Mouse (Mus musculus): Measurements from ENCODE around the gene Nsrp1. TPM values are rescaled to one million over a fixed set of nuclear protein-coding genes. Genes with fewer than 3 reads are reported as not detected.
A peak's percentile ranks its signal among the peaks of the same experiment; 100 is the strongest.
"Not testable (repeated sequence)": the region's sequence is repeated elsewhere in the genome, so short reads cannot be mapped to it uniquely, and the experiment has no call there.

The Nsrp1 gene
- polyA plus RNA-seq (2015; fragmentation: Nextera tagmentation; extraction: Ambion mirVana) = 50.5 and 57.0 TPM in 2 replicates

- H3K27ac ChIP-seq (ENCODE audit: low read length) = peak within 1 kb of the TSS; percentile 81
- H3K9me3 ChIP-seq (replicated peaks; ENCODE audit: control insufficient read depth, low read length) = no peaks in the 10 kb centered on the region
- peak within 1 kb of the TSS; percentile 88 for H3K9ac ChIP-seq (ENCODE audit: low read length)
- peak within 1 kb of the TSS; percentile 94 for H3K4me3 ChIP-seq (replicated peaks; ENCODE audit: low read length)
- H3K4me1 ChIP-seq (ENCODE audit: control insufficient read depth, insufficient read depth, low read length) = no peaks in the 10 kb centered on the region
- 4% methylated on average over 48 of the region's 48 CpGs for WGBS
- peak; percentile 99 for ATAC-seq (ENCODE audit: insufficient read depth, low FRiP score)
- H3K4me2 ChIP-seq (ENCODE audit: low read depth, low read length) = peak within 1 kb of the TSS; percentile 91
- 0 out of 2 replicates have a peak, but pooled peaks cover 3% of the 10 kb centered on the region for H3K27me3 ChIP-seq (ENCODE audit: control insufficient read depth, insufficient read depth, low read length)
- peaks cover 3% of the 10 kb centered on the region; the same call in 1 of the 2 replicates for H3K36me3 ChIP-seq (ENCODE audit: control insufficient read depth, insufficient read depth, low read length)
Measured at GRCm38 (mm10) chr11:77078273-77079134, at the start of gene Nsrp1. TSS of gene Nsrp1 (minus strand) at chr11:77078435.

GRCm38 (mm10) chr11:77111141-77111540 lies 32.9 kb upstream of the Nsrp1 start:
- Histone ChIP-seq H3K4me3 (replicated peaks; ENCODE audit: low read length) (no peak overlapping the region), H3K27me3 (ENCODE audit: control insufficient read depth, insufficient read depth, low read length) (no peaks in the 10 kb centered on the region), H3K36me3 (ENCODE audit: control insufficient read depth, insufficient read depth, low read length) (no peaks in the 10 kb centered on the region), H3K27ac (ENCODE audit: low read length) (no peak overlapping the region), H3K4me1 (ENCODE audit: control insufficient read depth, insufficient read depth, low read length) (no peaks in the 10 kb centered on the region), H3K4me2 (ENCODE audit: low read depth, low read length) (no peak overlapping the region), H3K9me3 (replicated peaks; ENCODE audit: control insufficient read depth, low read length) (no peaks in the 10 kb centered on the region), H3K9ac (ENCODE audit: low read length) (no peak overlapping the region)
- ATAC-seq (ENCODE audit: insufficient read depth, low FRiP score) = no peak
- 75% methylated on average over 6 of the region's 6 CpGs for WGBS

- 86% methylated on average over 6 of the region's 6 CpGs for WGBS
- no peak overlapping the region for H3K4me2 ChIP-seq (ENCODE audit: low read depth, low read length)
Measured at GRCm38 (mm10) chr11:77108442-77108841, 30.2 kb upstream of the Nsrp1 start.

GRCm38 (mm10) chr11:77107872-77108271 lies 29.6 kb upstream of the Nsrp1 start:
- H3K36me3 ChIP-seq (ENCODE audit: control insufficient read depth, insufficient read depth, low read length) = not testable (repeated sequence)

More at GRCm38 (mm10) chr11:77108442-77108841, 30.2 kb upstream of the Nsrp1 start:
- no peaks in the 10 kb centered on the region for H3K4me1 ChIP-seq (ENCODE audit: control insufficient read depth, insufficient read depth, low read length)
- no peaks in the 10 kb centered on the region for H3K27me3 ChIP-seq (ENCODE audit: control insufficient read depth, insufficient read depth, low read length)
- H3K36me3 ChIP-seq (ENCODE audit: control insufficient read depth, insufficient read depth, low read length) = no peaks in the 10 kb centered on the region
- H3K27ac ChIP-seq (ENCODE audit: low read length) = no peak overlapping the region
- no peaks in the 10 kb centered on the region for H3K9me3 ChIP-seq (replicated peaks; ENCODE audit: control insufficient read depth, low read length)
- H3K9ac ChIP-seq (ENCODE audit: low read length) = no peak overlapping the region
- H3K4me3 ChIP-seq (replicated peaks; ENCODE audit: low read length) = no peak overlapping the region
- ATAC-seq (ENCODE audit: insufficient read depth, low FRiP score) = no peak

GRCm38 (mm10) chr11:77106961-77107360 lies 28.7 kb upstream of the Nsrp1 start:
- no peaks in the 10 kb centered on the region for H3K9me3 ChIP-seq (replicated peaks; ENCODE audit: control insufficient read depth, low read length)
- no peak overlapping the region for H3K4me3 ChIP-seq (replicated peaks; ENCODE audit: low read length)
- no peaks in the 10 kb centered on the region for H3K4me1 ChIP-seq (ENCODE audit: control insufficient read depth, insufficient read depth, low read length)
- no peak for ATAC-seq (ENCODE audit: insufficient read depth, low FRiP score)
- no peak overlapping the region for H3K4me2 ChIP-seq (ENCODE audit: low read depth, low read length)
- 89% methylated on average over 6 of the region's 6 CpGs for WGBS
- H3K27me3 ChIP-seq (ENCODE audit: control insufficient read depth, insufficient read depth, low read length) = no peaks in the 10 kb centered on the region
- H3K27ac ChIP-seq (ENCODE audit: low read length) = no peak overlapping the region
- no peak overlapping the region for H3K9ac ChIP-seq (ENCODE audit: low read length)
- no peaks in the 10 kb centered on the region for H3K36me3 ChIP-seq (ENCODE audit: control insufficient read depth, insufficient read depth, low read length)

More at GRCm38 (mm10) chr11:77107872-77108271, 29.6 kb upstream of the Nsrp1 start:
- WGBS = 83% methylated on average over 12 of the region's 12 CpGs
- H3K4me2 ChIP-seq (ENCODE audit: low read depth, low read length); H3K27ac ChIP-seq (ENCODE audit: low read length); ATAC-seq (ENCODE audit: insufficient read depth, low FRiP score); H3K4me3 ChIP-seq (replicated peaks; ENCODE audit: low read length); H3K9me3 ChIP-seq (replicated peaks; ENCODE audit: control insufficient read depth, low read length); H3K27me3 ChIP-seq (ENCODE audit: control insufficient read depth, insufficient read depth, low read length); H3K4me1 ChIP-seq (ENCODE audit: control insufficient read depth, insufficient read depth, low read length); H3K9ac ChIP-seq (ENCODE audit: low read length): not testable (repeated sequence)

- Histone ChIP-seq H3K4me2 (ENCODE audit: low read depth, low read length) (no peak overlapping the region), H3K36me3 (ENCODE audit: control insufficient read depth, insufficient read depth, low read length) (no peaks in the 10 kb centered on the region), H3K9ac (ENCODE audit: low read length) (no peak overlapping the region), H3K27ac (ENCODE audit: low read length) (no peak overlapping the region), H3K4me3 (replicated peaks; ENCODE audit: low read length) (no peak overlapping the region), H3K27me3 (ENCODE audit: control insufficient read depth, insufficient read depth, low read length) (peaks cover 4% of the 10 kb centered on the region; the same call in 1 of the 2 replicates), H3K9me3 (replicated peaks; ENCODE audit: control insufficient read depth, low read length) (no peaks in the 10 kb centered on the region), H3K4me1 (ENCODE audit: control insufficient read depth, insufficient read depth, low read length) (no peaks in the 10 kb centered on the region)
- no peak; the same call in 1 of the 2 replicates for ATAC-seq (ENCODE audit: insufficient read depth, low FRiP score)
- 15% methylated on average over 10 of the region's 10 CpGs for WGBS
Measured at GRCm38 (mm10) chr11:77100137-77100937, 22.1 kb upstream of the Nsrp1 start.

- H3K36me3 ChIP-seq (ENCODE audit: control insufficient read depth, insufficient read depth, low read length) = no peaks in the 10 kb centered on the region
- H3K4me2 ChIP-seq (ENCODE audit: low read depth, low read length) = no peak overlapping the region
- peaks cover 4% of the 10 kb centered on the region; the same call in 1 of the 2 replicates for H3K27me3 ChIP-seq (ENCODE audit: control insufficient read depth, insufficient read depth, low read length)
- ATAC-seq (ENCODE audit: insufficient read depth, low FRiP score) = no peak
- 52% methylated on average over 19 of the region's 19 CpGs for WGBS
- H3K9ac ChIP-seq (ENCODE audit: low read length) = no peak overlapping the region
- H3K9me3 ChIP-seq (replicated peaks; ENCODE audit: control insufficient read depth, low read length) = no peaks in the 10 kb centered on the region
- H3K4me3 ChIP-seq (replicated peaks; ENCODE audit: low read length) = no peak overlapping the region
- 0 out of 2 replicates have a peak, but pooled peaks cover 2% of the 10 kb centered on the region for H3K4me1 ChIP-seq (ENCODE audit: control insufficient read depth, insufficient read depth, low read length)
- no peak overlapping the region for H3K27ac ChIP-seq (ENCODE audit: low read length)
Measured at GRCm38 (mm10) chr11:77098332-77098972, 20.2 kb upstream of the Nsrp1 start.

- Histone ChIP-seq H3K27ac (ENCODE audit: low read length) (no peak overlapping the region), H3K36me3 (ENCODE audit: control insufficient read depth, insufficient read depth, low read length) (no peaks in the 10 kb centered on the region), H3K9me3 (replicated peaks; ENCODE audit: control insufficient read depth, low read length) (no peaks in the 10 kb centered on the region), H3K4me2 (ENCODE audit: low read depth, low read length) (no peak overlapping the region), H3K4me1 (ENCODE audit: control insufficient read depth, insufficient read depth, low read length) (0 out of 2 replicates have a peak, but pooled peaks cover 2% of the 10 kb centered on the region), H3K9ac (ENCODE audit: low read length) (no peak overlapping the region), H3K27me3 (ENCODE audit: control insufficient read depth, insufficient read depth, low read length) (peaks cover 4% of the 10 kb centered on the region; the same call in 1 of the 2 replicates), H3K4me3 (replicated peaks; ENCODE audit: low read length) (no peak overlapping the region)
- WGBS = 62% methylated on average over 7 of the region's 7 CpGs
- ATAC-seq (ENCODE audit: insufficient read depth, low FRiP score) = no peak
Measured at GRCm38 (mm10) chr11:77096991-77097390, 18.8 kb upstream of the Nsrp1 start.

All from stomach, embryonic 16.5 days (tissue).